Mouse (Mus musculus): ENCODE data around the gene Mpp6.

GRCm38 (mm10) chr6:50159842-50160241 is 49.8 kb downstream of the Mpp6 start:
- TF ChIP-seq GATA1 (IDR thresholded peaks at IDR 0.05; ENCODE audit: borderline replicate concordance, low read length): no peak
- TF ChIP-seq FLI1 (IDR thresholded peaks at IDR 0.05; ENCODE audit: low read length): no peak

Data from megakaryocyte, embryonic 14.5 days (primary cell).